Mouse (Mus musculus): ENCODE results near the gene Pdcd4.
"Not testable (repeated sequence)": the region's sequence is repeated elsewhere in the genome, so short reads cannot be mapped to it uniquely, and the experiment has no call there.

Gene Pdcd4

DNA sequence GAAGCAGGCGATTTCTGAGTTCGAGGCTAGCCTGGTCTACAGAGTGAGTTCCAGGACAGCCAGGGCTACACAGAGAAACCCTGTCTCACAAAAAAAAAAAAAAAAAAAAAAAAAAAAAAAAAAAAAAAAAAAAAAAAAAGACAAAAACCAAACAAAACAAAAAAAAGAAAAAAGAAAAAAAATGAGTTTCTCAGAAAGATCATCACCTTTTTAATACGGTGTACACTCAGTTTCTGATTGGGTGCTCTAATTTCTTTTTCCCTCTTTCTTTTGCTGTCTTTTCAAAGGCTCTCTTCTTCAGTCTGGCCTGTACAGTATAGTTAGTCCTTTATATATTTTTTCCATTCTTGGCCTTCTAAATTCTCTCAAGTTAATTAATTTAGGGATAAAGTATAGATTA lies 72.3 kb downstream of the Pdcd4 start:
- not testable (repeated sequence) for DNase-seq

DNA sequence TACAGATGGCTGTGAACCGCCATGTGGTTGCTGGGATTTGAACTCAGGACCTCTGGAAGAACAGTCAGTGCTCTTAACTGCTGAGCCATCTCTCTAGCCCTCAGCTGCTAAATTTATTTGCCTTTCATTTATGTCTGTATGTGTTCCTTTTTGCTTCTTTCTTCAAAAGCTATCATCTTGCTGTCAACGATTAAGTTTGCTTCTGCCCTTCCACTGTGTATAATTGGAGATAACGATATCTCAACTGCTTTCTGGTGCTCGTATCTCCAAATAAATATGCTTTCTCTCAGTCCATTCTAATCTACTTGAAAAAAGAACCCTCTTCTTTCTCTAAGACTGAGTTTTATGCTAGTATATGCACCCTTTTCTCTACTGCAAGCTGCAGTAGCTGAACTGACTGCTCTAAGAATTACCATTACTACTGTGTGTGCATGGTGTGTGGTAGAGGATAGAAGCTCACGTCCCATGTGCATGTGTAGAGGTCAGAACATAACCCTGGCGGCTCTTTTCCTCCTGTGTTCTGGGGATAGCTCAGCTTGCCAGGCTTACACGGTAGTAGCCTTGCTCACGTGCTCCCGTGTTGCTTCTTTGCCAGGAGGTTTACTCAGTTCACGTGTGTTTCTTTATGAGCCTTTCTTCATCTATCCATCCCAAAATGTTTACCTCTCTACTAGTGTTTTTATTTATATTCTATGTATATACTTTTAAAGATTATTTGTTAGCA lies 73.0 kb downstream of the Pdcd4 start:
- no peak for DNase-seq

DNA sequence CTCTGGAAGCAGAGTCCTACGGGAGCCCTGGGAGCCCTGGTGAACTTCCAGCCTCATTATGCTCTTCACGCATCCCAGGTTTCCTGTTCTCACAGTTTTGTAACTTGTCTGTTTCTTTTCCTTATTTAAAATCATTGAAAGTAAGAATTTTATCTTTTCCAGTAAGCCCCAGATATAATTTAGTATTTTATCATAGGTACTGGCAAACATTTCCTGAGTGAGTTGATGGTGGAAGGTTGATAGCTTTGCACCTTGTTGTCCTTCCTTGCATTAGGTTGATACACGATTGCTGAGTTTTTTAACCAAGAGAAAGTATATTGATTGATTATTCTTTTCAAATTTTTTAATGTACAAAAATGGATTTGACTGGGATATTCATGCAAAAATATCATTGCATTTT lies 77.2 kb downstream of the Pdcd4 start:
- no peak for DNase-seq

DNA sequence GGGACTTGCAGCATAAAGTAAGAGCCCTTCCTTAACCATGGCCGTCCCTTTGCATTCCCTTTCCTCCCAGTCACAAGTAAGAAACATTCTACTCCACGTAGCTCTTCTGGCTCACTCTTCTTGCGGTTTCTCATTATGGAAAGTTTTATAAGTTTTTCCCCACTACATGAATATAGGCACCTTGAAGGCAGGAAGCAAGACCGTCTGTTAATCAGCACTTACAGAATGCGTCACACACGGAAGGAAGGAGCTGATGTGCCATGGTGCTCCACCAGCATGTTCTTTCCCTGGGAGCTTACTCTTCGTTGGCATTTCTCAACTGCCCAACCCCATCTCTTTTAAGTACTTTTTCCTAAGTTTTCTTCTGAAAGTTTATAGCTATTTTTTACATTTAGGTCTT lies 79.9 kb downstream of the Pdcd4 start:
- DNase-seq = no peak

DNA sequence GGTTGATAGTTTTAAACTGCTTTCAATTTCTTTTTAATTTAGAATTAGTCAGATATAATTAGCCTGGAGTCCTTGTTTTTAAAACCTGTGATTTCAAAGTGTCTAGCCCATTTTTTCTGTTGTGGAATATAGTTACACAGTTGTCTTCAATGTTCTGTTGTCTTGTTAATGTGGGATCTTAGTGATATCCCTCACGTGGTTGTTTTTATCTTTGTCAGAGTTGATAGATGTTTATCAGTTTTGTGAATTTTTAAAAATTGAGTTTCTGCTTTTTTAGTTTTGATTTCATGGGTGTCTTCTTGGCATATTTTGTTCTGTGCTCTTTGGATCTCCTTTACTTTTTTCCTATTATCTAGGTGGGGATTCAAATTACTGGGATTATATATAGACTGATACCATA lies 81.6 kb downstream of the Pdcd4 start:
- DNase-seq = no peak
